Mouse (Mus musculus) brain, embryonic 14.5 days (tissue): Measurements from ENCODE around the gene Lin7b. TPM values are rescaled to one million over a fixed set of nuclear protein-coding genes. Genes with fewer than 3 reads are reported as not detected.
A peak's percentile ranks its signal among the peaks of the same experiment; 100 is the strongest.

ENCODE experiments used
- DNase-seq: peaks from one replicate; pipeline ENCODE4 v3.0.0-alpha.2; 2011; ENCODE audit warnings: low read depth
- CTCF ChIP-seq: fragments of 200-500 bp; IDR thresholded peaks from 2 replicates; pipeline ENCODE4 v1.5.1; 2012; ENCODE audit warnings: inconsistent platforms, mild to moderate bottlenecking, moderate library complexity, borderline replicate concordance; ENCODE audit not compliant: insufficient read depth, insufficient read length; ENCODE audit errors: extremely low read depth
- POLR2A ChIP-seq: fragments of 200-500 bp; IDR thresholded peaks from 2 replicates; pipeline ENCODE4 v1.6.1; 2012; ENCODE audit warnings: mild to moderate bottlenecking, inconsistent platforms, borderline replicate concordance; ENCODE audit not compliant: poor library complexity, insufficient read depth, insufficient read length, severe bottlenecking; ENCODE audit errors: extremely low read depth
- polyA plus RNA-seq: library from polyadenylated mRNA; depleted of rRNA; stranded (reverse); fragments of >200 nt; gene quantifications from 2 replicates; pipeline ENCODE4 v1.2.3, GENCODE M21; 2012; rRNA removed

Lin7b gene
- polyA plus RNA-seq: 15.7 and 17.6 TPM in 2 replicates

- peak; percentile 89 for DNase-seq
- TF ChIP-seq POLR2A (no peak), CTCF (peak; percentile 21; the same call in 1 of the 2 replicates)
These were observed at the start of gene Lin7b for GRCm38 (mm10) chr7:45370475-45371311. TSS of gene Lin7b (minus strand) at chr7:45370583.

GRCm38 (mm10) chr7:45417962-45418492, 47.6 kb upstream of the Lin7b start:
- TF ChIP-seq POLR2A (no peak), CTCF (no peak)

GRCm38 (mm10) chr7:45415636-45416035, 45.3 kb upstream of the Lin7b start:
- TF ChIP-seq CTCF (no peak), POLR2A (no peak)
- no peak for DNase-seq

More at GRCm38 (mm10) chr7:45417962-45418492, 47.6 kb upstream of the Lin7b start:
- no peak for DNase-seq

- no peak for DNase-seq
- TF ChIP-seq POLR2A: no peak
- no peak for TF ChIP-seq CTCF
These were observed 44.4 kb upstream of the Lin7b start for GRCm38 (mm10) chr7:45414740-45415224.

GRCm38 (mm10) chr7:45413864-45414739, 43.7 kb upstream of the Lin7b start:
- no peak for DNase-seq
- TF ChIP-seq POLR2A: no peak
- TF ChIP-seq CTCF: no peak

- TF ChIP-seq POLR2A (no peak), CTCF (no peak)
- peak; percentile 37 for DNase-seq
These were observed 42.9 kb upstream of the Lin7b start, which contains the start of gene Ntf5 for GRCm38 (mm10) chr7:45413113-45413863. TSS of gene Ntf5 (plus strand) at chr7:45413695.

GRCm38 (mm10) chr7:45412421-45412820, 42.0 kb upstream of the Lin7b start:
- TF ChIP-seq POLR2A (no peak), CTCF (no peak)
- DNase-seq: no peak

GRCm38 (mm10) chr7:45409497-45410163, 39.2 kb upstream of the Lin7b start:
- TF ChIP-seq CTCF: no peak
- TF ChIP-seq POLR2A: no peak
- no peak for DNase-seq

GRCm38 (mm10) chr7:45408949-45409348, 38.6 kb upstream of the Lin7b start:
- no peak for DNase-seq
- TF ChIP-seq POLR2A (no peak), CTCF (no peak)

- DNase-seq: no peak
- TF ChIP-seq POLR2A (no peak), CTCF (no peak)
These were observed 38.0 kb upstream of the Lin7b start for GRCm38 (mm10) chr7:45408351-45408750.
